Mouse (Mus musculus) stomach, postnatal 0 days (tissue): ENCODE results near the gene Slc28a3. TPM values are rescaled to one million over a fixed set of nuclear protein-coding genes. Genes with fewer than 3 reads are reported as not detected.
A peak's percentile ranks its signal among the peaks of the same experiment; 100 is the strongest.

Experiments
- ATAC-seq: fragments of 200-750 bp; cut with Nextera tagmentation; 2 replicates; pipeline ENCODE4 v1.8.0; 2017; ENCODE audit not compliant: low FRiP score, low TSS enrichment
- DNase-seq: peaks from one replicate; pipeline ENCODE4 v3.0.0-alpha.2; 2016; ENCODE audit warnings: low spot score
- H3K27ac ChIP-seq: fragments of 300-500 bp; sonication (generic); replicated peaks from 2 replicates; pipeline ENCODE4 v1.5.1; 2014; ENCODE audit warnings: mild to moderate bottlenecking, control low read depth
- H3K27me3 ChIP-seq: fragments of 300-500 bp; sonication (generic); 2 replicates; pipeline ENCODE4 v1.6.1; 2014; ENCODE audit warnings: low read length; ENCODE audit not compliant: control insufficient read depth, insufficient read depth
- H3K36me3 ChIP-seq: fragments of 300-500 bp; sonication (generic); 2 replicates; pipeline ENCODE4 v1.6.1; 2014; ENCODE audit warnings: low read length, mixed read lengths; ENCODE audit not compliant: control insufficient read depth, insufficient read depth
- H3K4me1 ChIP-seq: fragments of 300-500 bp; sonication (generic); replicated peaks from 2 replicates; pipeline ENCODE4 v1.6.1; 2014; ENCODE audit warnings: antibody characterized with exemption; ENCODE audit not compliant: control insufficient read depth, insufficient read depth
- H3K4me2 ChIP-seq: fragments of 300-500 bp; sonication (generic); replicated peaks from 2 replicates; pipeline ENCODE4 v1.6.1; 2014; ENCODE audit warnings: low read depth, mild to moderate bottlenecking, control low read depth, moderate library complexity
- H3K4me3 ChIP-seq: fragments of 300-500 bp; sonication (generic); 2 replicates; pipeline ENCODE4 v1.5.1; 2014; ENCODE audit warnings: low read depth, low read length, control low read depth
- H3K9ac ChIP-seq: fragments of 300-500 bp; sonication (generic); 2 replicates; pipeline ENCODE4 v1.6.1; 2014; ENCODE audit warnings: mild to moderate bottlenecking, low read length, control low read depth, mixed read lengths
- H3K9me3 ChIP-seq: fragments of 300-500 bp; sonication (generic); 2 replicates; pipeline ENCODE4 v1.6.1; 2016; ENCODE audit warnings: low read length; ENCODE audit not compliant: control insufficient read depth
- CTCF ChIP-seq: IDR thresholded peaks from 2 replicates; pipeline ENCODE4 v1.5.1; 2016; ENCODE audit warnings: antibody characterized with exemption, low read depth, mild to moderate bottlenecking, moderate library complexity
- EP300 ChIP-seq: optimal IDR thresholded peaks from 2 replicates; pipeline ENCODE3; 2016; ENCODE audit warnings: antibody characterized with exemption
- WGBS: fragments of 180-500 bp; shearing (Covaris S2); extraction: QIAGEN DNeasy Blood & Tissue Kit; methylation state at CpG from one replicate; pipeline ENCODE4 v1.1.7; 2014; 5-methylcytosine and 5-hydroxymethylcytosine counted together
- polyA plus RNA-seq: library from polyadenylated mRNA; unstranded; fragments of >200 nt; fragmentation: Nextera tagmentation; extraction: Ambion mirVana; gene quantifications from 2 replicates; pipeline ENCODE4 v1.2.1, GENCODE M21; 2015

Slc28a3 gene
- polyA plus RNA-seq = 5.8 and 6.9 TPM in 2 replicates

GRCm38 (mm10) chr13:58610716-58611115, at the start of gene Slc28a3:
Slc28a3 (minus strand) TSS chr13:58610877.
- Histone ChIP-seq H3K4me2 (no peak within 1 kb of the TSS), H3K4me3 (no peak within 1 kb of the TSS), H3K9me3 (no peaks in the 10 kb centered on the region), H3K9ac (0 out of 2 replicates have a peak within 1 kb of the TSS, but pooled peaks have one; percentile 13), H3K27me3 (no peaks in the 10 kb centered on the region), H3K36me3 (no peaks in the 10 kb centered on the region), H3K27ac (0 out of 2 replicates have a peak within 1 kb of the TSS, but pooled peaks have one; percentile 18), H3K4me1 (no peaks in the 10 kb centered on the region)
- 23% methylated on average over 12 of the region's 12 CpGs for WGBS
- ATAC-seq (no peak), DNase-seq (no peak)
- TF ChIP-seq EP300 (no peak), CTCF (no peak)

GRCm38 (mm10) chr13:58657987-58658386, 47.3 kb upstream of the Slc28a3 start:
- H3K4me3 ChIP-seq = no peak overlapping the region
- no peaks in the 10 kb centered on the region for H3K9me3 ChIP-seq
- DNase-seq (no peak), ATAC-seq (no peak)
- H3K4me2 ChIP-seq = no peak overlapping the region
- no peak overlapping the region for H3K9ac ChIP-seq
- H3K27ac ChIP-seq = no peak overlapping the region
- H3K4me1 ChIP-seq = no peaks in the 10 kb centered on the region
- H3K27me3 ChIP-seq = no peaks in the 10 kb centered on the region
- WGBS = 32% methylated on average over 9 of the region's 9 CpGs
- TF ChIP-seq CTCF (no peak), EP300 (no peak)
- no peaks in the 10 kb centered on the region for H3K36me3 ChIP-seq

GRCm38 (mm10) chr13:58656885-58657284, 46.2 kb upstream of the Slc28a3 start:
- DNase-seq = no peak
- Histone ChIP-seq H3K27ac (no peak overlapping the region), H3K27me3 (no peaks in the 10 kb centered on the region), H3K9me3 (no peaks in the 10 kb centered on the region), H3K4me2 (no peak overlapping the region), H3K4me3 (no peak overlapping the region), H3K4me1 (no peaks in the 10 kb centered on the region), H3K36me3 (no peaks in the 10 kb centered on the region), H3K9ac (no peak overlapping the region)
- ATAC-seq = no peak
- no peak for TF ChIP-seq EP300
- TF ChIP-seq CTCF = no peak
- WGBS = 77% methylated on average over 3 of the region's 3 CpGs

- TF ChIP-seq CTCF = peak; percentile 46
- TF ChIP-seq EP300 = no peak
These were observed 44.9 kb upstream of the Slc28a3 start for GRCm38 (mm10) chr13:58655552-58655951.

GRCm38 (mm10) chr13:58640330-58640729, 29.7 kb upstream of the Slc28a3 start:
- no peak overlapping the region for H3K9ac ChIP-seq
- no peak overlapping the region for H3K27ac ChIP-seq
- no peaks in the 10 kb centered on the region for H3K4me1 ChIP-seq
- H3K9me3 ChIP-seq = no peaks in the 10 kb centered on the region
- no peaks in the 10 kb centered on the region for H3K36me3 ChIP-seq
- ATAC-seq (no peak), DNase-seq (peak; percentile 66)
- no peaks in the 10 kb centered on the region for H3K27me3 ChIP-seq
- TF ChIP-seq EP300 (no peak), CTCF (peak; percentile 77)
- 14% methylated on average over 6 of the region's 6 CpGs for WGBS
- no peak overlapping the region for H3K4me2 ChIP-seq
- no peak overlapping the region for H3K4me3 ChIP-seq

More at GRCm38 (mm10) chr13:58655552-58655951, 44.9 kb upstream of the Slc28a3 start:
- no peaks in the 10 kb centered on the region for H3K27me3 ChIP-seq
- H3K4me1 ChIP-seq = no peaks in the 10 kb centered on the region
- H3K4me3 ChIP-seq = no peak overlapping the region
- WGBS = 80% methylated on average over 10 of the region's 10 CpGs
- H3K4me2 ChIP-seq = no peak overlapping the region
- H3K27ac ChIP-seq = no peak overlapping the region
- no peak for ATAC-seq
- H3K9me3 ChIP-seq = no peaks in the 10 kb centered on the region
- no peaks in the 10 kb centered on the region for H3K36me3 ChIP-seq
- no peak for DNase-seq
- H3K9ac ChIP-seq = no peak overlapping the region

- no peak overlapping the region for H3K4me3 ChIP-seq
- no peak for TF ChIP-seq EP300
- peak; percentile 75 for TF ChIP-seq CTCF
These were observed 28.3 kb upstream of the Slc28a3 start for GRCm38 (mm10) chr13:58638950-58639349.

More at GRCm38 (mm10) chr13:58638950-58639349, 28.3 kb upstream of the Slc28a3 start:
- no peaks in the 10 kb centered on the region for H3K36me3 ChIP-seq
- DNase-seq (no peak), ATAC-seq (no peak)
- H3K4me2 ChIP-seq = no peak overlapping the region
- H3K9me3 ChIP-seq = no peaks in the 10 kb centered on the region
- no peak overlapping the region for H3K9ac ChIP-seq
- no peaks in the 10 kb centered on the region for H3K27me3 ChIP-seq
- 36% methylated on average over 4 of the region's 4 CpGs for WGBS
- no peak overlapping the region for H3K27ac ChIP-seq
- H3K4me1 ChIP-seq = no peaks in the 10 kb centered on the region
